Mouse (Mus musculus) erythroblast, embryonic 14.5 days (primary cell): ENCODE measurements around the gene Prss46. TPM values are rescaled to one million over a fixed set of nuclear protein-coding genes. Genes with fewer than 3 reads are reported as not detected.

Experiments
- H3K27me3 ChIP-seq: 2 replicates; pipeline ENCODE4 v1.6.1; 2012; ENCODE audit warnings: inconsistent platforms; ENCODE audit not compliant: control insufficient read depth
- H3K36me3 ChIP-seq: 2 replicates; pipeline ENCODE4 v1.6.1; 2012; ENCODE audit warnings: mild to moderate bottlenecking, inconsistent platforms; ENCODE audit not compliant: control insufficient read depth
- H3K4me1 ChIP-seq: 2 replicates; pipeline ENCODE4 v1.6.1; 2012; ENCODE audit warnings: inconsistent platforms; ENCODE audit not compliant: control insufficient read depth
- H3K4me3 ChIP-seq: replicated peaks from 2 replicates; pipeline ENCODE3; 2012; ENCODE audit warnings: moderate library complexity, mild to moderate bottlenecking, inconsistent platforms
- H3K9me3 ChIP-seq: 2 replicates; pipeline ENCODE4 v1.6.1; 2012; ENCODE audit warnings: low read length, inconsistent platforms, mixed read lengths; ENCODE audit not compliant: control insufficient read depth
- GATA1 ChIP-seq: IDR thresholded peaks from 2 replicates; pipeline ENCODE4 v1.6.1; 2012; ENCODE audit warnings: low read length, inconsistent platforms, mixed read lengths
- TAL1 ChIP-seq: IDR thresholded peaks from 3 replicates; pipeline ENCODE4 v1.6.1; 2012; ENCODE audit warnings: low read length, inconsistent platforms, mixed read lengths
- polyA plus RNA-seq: library from polyadenylated mRNA; stranded (reverse); fragments of >175 nt; gene quantifications from 2 replicates; pipeline ENCODE4 v1.2.3, GENCODE M21; 2012

Gene Prss46
- polyA plus RNA-seq, 1 experiment = not detected

GRCm38 (mm10) chr9:110855903-110856302, 11.6 kb downstream of the Prss46 start:
- H3K9me3 ChIP-seq = no peaks in the 10 kb centered on the region
- peaks cover 13% of the 10 kb centered on the region for H3K27me3 ChIP-seq
- no peak overlapping the region for H3K4me3 ChIP-seq
- TF ChIP-seq GATA1 = no peak
- TF ChIP-seq TAL1 = no peak
- no peaks in the 10 kb centered on the region for H3K36me3 ChIP-seq
- H3K4me1 ChIP-seq = peaks cover 23% of the 10 kb centered on the region

GRCm38 (mm10) chr9:110856920-110857319, 12.6 kb downstream of the Prss46 start:
- Histone ChIP-seq H3K27me3 (peaks cover 13% of the 10 kb centered on the region), H3K4me1 (peaks cover 23% of the 10 kb centered on the region), H3K9me3 (no peaks in the 10 kb centered on the region), H3K4me3 (no peak overlapping the region), H3K36me3 (no peaks in the 10 kb centered on the region)
- TF ChIP-seq TAL1 (no peak), GATA1 (no peak)

- no peaks in the 10 kb centered on the region for H3K9me3 ChIP-seq
- H3K36me3 ChIP-seq = no peaks in the 10 kb centered on the region
- peak within 1 kb of the TSS; percentile 55 for H3K4me3 ChIP-seq
- no peak for TF ChIP-seq GATA1
- no peak for TF ChIP-seq TAL1
- H3K4me1 ChIP-seq = peaks cover 23% of the 10 kb centered on the region
- peaks cover 13% of the 10 kb centered on the region for H3K27me3 ChIP-seq
Measured at GRCm38 (mm10) chr9:110857781-110858472, 13.6 kb downstream of the Prss46 start, which contains the start of gene Prss50. Gene Prss50, plus strand, starts transcription at chr9:110857967.

GRCm38 (mm10) chr9:110858523-110858922, 14.2 kb downstream of the Prss46 start:
- H3K4me3 ChIP-seq = no peak overlapping the region
- H3K4me1 ChIP-seq = peaks cover 23% of the 10 kb centered on the region
- H3K27me3 ChIP-seq = peaks cover 13% of the 10 kb centered on the region
- H3K9me3 ChIP-seq = no peaks in the 10 kb centered on the region
- TF ChIP-seq TAL1 (no peak), GATA1 (no peak)
- H3K36me3 ChIP-seq = no peaks in the 10 kb centered on the region

GRCm38 (mm10) chr9:110858967-110859596, 14.8 kb downstream of the Prss46 start:
- Histone ChIP-seq H3K36me3 (no peaks in the 10 kb centered on the region), H3K27me3 (peaks cover 13% of the 10 kb centered on the region), H3K9me3 (no peaks in the 10 kb centered on the region), H3K4me1 (peaks cover 23% of the 10 kb centered on the region), H3K4me3 (no peak overlapping the region)
- TF ChIP-seq TAL1 = no peak
- TF ChIP-seq GATA1 = no peak

GRCm38 (mm10) chr9:110871030-110871429, 26.7 kb downstream of the Prss46 start:
- Histone ChIP-seq H3K36me3 (no peaks in the 10 kb centered on the region), H3K4me3 (no peak overlapping the region), H3K27me3 (peaks cover 21% of the 10 kb centered on the region), H3K9me3 (no peaks in the 10 kb centered on the region), H3K4me1 (no peaks in the 10 kb centered on the region)
- TF ChIP-seq GATA1 = no peak
- TF ChIP-seq TAL1 = no peak

DNA sequence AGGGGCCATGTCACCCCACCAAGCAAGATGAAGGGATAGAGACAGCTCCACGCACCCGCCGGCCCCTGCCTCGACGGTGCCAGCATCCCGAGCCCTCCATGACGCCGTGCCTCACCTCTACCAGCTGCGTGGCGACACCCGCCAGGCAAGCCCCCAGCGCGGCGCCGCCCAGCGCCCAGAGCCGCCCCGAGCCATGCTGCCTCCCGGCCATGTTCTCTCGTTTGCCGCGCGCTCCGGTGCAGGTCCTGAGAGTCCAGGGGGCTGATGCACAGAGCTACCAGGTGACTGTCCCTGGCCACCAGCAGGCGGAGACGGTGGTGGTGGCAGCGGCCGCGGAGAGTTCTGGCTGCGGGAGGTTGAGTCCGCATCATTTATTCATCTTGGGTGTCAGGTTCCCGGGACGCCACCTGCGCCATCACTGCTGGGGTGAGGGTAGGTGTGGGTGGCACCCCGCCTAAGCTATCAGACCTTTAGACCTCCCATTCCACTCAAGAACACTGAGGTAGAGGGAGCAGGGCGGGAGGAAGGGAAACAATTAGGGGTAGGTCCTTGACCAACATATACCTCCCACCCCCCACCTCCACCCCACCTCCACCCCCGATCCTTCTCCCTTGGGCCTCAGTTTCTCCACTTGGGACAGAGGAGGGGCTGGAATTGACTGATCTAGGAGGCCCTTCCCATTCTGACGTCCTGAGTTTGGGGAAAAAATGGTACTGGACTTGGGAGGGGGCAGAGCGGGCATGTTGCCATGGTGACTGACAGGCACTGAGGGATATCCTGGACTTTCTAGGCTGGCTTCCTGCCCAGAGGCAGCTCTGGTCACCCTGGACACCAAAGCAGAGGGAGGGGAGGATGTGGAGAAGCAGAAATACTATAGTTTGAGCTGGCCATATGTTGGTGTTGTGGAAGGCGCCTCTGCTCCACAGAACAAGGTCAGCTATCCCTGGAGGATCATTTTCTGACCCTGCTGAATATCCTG, 29.7 kb downstream of the Prss46 start:
- peaks cover 27% of the 10 kb centered on the region for H3K27me3 ChIP-seq
- no peaks in the 10 kb centered on the region for H3K4me1 ChIP-seq
- no peaks in the 10 kb centered on the region for H3K36me3 ChIP-seq
- TF ChIP-seq GATA1 = no peak
- TF ChIP-seq TAL1 = no peak
- H3K9me3 ChIP-seq = no peaks in the 10 kb centered on the region
- no peak overlapping the region for H3K4me3 ChIP-seq

DNA sequence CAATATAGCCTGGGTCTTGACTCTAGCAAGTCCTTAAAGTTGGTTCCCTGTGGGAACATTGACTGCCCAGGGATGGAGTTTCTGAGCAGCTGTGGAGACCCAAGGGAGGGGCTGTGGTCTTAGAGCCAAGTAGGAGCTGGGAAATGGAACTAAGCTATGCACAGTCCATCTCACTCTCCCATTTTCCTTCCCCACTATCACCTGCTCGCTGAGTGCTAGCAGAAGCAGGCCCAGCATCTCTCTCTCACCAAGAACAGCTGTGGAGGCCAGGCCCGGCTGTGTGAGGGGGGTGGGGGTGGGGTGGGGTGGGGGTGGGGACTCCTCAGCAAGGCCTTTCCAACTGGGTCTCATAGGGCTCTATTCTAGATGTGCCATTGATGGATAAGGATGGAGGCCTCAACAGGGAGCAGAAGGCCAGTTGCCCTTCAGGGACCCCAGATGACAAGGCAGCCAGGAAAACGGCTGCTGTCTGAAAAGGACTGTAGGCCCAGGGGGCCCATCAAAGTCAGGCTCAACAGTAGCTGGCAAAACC, 30.4 kb downstream of the Prss46 start:
- H3K36me3 ChIP-seq = no peaks in the 10 kb centered on the region
- H3K27me3 ChIP-seq = peaks cover 35% of the 10 kb centered on the region
- H3K4me3 ChIP-seq = no peak overlapping the region
- TF ChIP-seq GATA1 (no peak), TAL1 (no peak)
- no peaks in the 10 kb centered on the region for H3K9me3 ChIP-seq
- H3K4me1 ChIP-seq = no peaks in the 10 kb centered on the region

- Histone ChIP-seq H3K4me1 (peaks cover 2% of the 10 kb centered on the region; the same call in 1 of the 2 replicates), H3K36me3 (no peaks in the 10 kb centered on the region), H3K4me3 (no peak overlapping the region), H3K27me3 (peaks cover 41% of the 10 kb centered on the region), H3K9me3 (no peaks in the 10 kb centered on the region)
- no peak for TF ChIP-seq TAL1
- TF ChIP-seq GATA1 = no peak
Measured at GRCm38 (mm10) chr9:110875288-110875695, 31.0 kb downstream of the Prss46 start.
